Mouse (Mus musculus) left cerebral cortex, postnatal 4 days (tissue): Measurements from ENCODE around the gene Inpp4b. TPM values are rescaled to one million over a fixed set of nuclear protein-coding genes. Genes with fewer than 3 reads are reported as not detected.

ENCODE experiments used
- DNase-seq: peaks from one replicate; pipeline ENCODE4 v3.0.0-alpha.2; 2022
- intact Hi-C: fragments of 180-260 bp; cut with DNase I; formaldehyde crosslinking; loops from one replicate; pipeline ENCODE4 v1.15.1; 2025
- total RNA-seq, 2 experiments: library from RNA; stranded (reverse); gene quantifications; 2 replicates each; pipeline ENCODE4 v1.2.3; 2021

Gene Inpp4b
- total RNA-seq, 2 experiments from 2014 or later = 8.1 to 9.8 TPM

DNA sequence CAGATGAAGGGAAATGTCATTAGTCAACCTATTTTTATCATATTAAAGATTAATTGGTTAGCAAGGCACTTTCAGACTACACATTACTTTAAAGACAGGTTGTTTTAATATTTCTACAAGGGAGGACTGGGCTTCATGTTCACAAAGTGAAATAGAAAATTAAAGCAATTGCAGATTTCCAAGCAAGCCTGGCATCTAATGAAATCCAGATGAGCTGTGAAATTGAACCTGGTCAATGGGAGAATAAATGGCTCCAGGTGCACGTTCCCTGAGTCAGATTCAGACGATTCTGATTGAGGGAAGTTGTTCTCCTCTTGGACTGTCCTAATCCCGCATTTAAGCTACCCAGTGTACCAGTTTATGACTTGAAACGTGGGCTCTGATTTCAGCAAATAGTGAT, 473.2 kb downstream of the Inpp4b start:
- DNase-seq = no peak
- intact Hi-C loops = no loop called here

DNA sequence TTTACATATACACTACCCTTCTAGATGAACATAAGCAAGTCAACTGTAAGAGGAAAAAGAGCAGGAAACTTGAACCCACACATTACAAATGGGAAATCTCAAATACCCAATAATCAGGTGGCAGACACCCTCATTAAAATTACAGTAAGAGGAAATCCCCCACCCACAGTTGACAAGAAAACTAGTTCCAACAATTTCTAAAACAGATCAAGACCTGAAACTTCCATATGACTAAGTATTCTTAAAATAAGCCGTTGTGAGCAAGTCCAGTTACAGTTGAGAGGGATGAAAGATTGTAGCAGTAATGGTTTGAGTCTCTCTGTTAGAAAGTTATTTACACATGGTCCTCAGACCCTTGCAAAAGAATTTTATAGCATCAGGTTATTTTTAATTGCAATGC, 480.8 kb downstream of the Inpp4b start:
- intact Hi-C loops = no loop called here
- DNase-seq = no peak

DNA sequence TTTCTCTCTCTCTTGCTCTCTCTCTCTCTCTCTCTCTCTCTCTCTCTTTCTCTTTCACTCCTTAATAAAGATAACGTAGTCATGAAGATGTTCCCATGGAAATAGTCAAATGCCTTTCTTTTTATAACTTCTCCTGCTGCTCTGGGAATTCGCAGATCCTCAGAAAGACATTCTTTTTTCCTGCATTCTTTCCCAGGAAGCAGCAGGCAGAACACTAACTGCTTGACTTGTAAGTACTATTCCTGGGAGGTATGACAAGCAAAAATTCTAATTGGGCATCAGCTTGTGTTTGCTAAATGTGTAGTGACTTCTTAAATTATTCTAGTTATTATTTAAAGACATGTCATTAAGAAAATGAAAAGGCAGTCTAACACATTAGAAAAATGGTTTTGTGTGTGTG, 482.6 kb downstream of the Inpp4b start:
- DNase-seq = no peak
- intact Hi-C loops = no loop called here

- no peak for DNase-seq
- intact Hi-C loops = no loop called here
These were observed 484.1 kb downstream of the Inpp4b start for GRCm38 (mm10) chr8:81826406-81826805.

DNA sequence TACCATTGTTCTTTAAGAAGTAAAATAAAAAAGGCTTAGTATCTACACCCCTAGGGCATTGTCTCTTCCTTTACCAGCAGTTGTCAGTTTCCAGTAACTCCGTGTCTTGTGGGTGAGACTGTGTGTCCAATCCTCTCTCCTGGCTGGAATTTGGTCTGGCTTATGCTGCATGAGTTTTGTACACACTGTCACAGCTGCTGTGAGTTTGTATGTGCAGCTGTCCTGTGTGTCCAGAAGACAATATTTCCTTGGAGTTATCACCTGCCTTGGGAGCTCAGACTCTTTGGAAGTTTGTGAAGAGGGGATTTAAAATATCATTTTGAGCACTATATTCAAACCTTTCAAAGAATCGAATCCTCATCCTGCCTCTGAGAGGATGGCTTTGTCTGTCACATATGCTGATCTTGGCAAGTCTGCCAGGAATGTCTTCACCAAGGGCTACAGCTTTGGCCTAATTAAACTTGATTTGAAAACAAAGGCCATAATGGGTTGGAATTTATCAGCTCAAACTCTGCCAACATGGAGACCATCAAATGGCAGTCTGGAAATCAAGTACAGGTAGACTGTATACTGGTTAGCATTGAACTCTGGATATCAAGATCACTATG, 485.1 kb downstream of the Inpp4b start:
- intact Hi-C loops = no loop called here
- DNase-seq = no peak

DNA sequence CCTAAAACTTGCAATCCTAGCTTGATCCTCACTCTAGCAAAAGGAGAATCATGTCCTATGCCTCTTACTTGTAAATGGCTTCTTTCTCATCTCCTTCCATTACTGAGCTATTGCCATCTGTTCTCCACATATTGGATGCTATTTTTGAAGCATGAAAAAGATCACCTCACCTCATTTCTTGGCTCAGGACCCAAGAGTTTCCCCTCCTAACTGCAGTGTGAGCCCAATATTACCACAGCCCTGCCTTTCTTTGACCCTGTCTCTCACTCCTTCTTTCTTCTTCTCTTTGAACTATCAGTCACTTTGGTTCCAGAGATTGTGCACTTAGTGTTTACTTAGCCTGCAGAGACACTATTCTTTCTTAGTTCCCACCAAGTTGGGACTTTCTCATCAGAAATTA, 489.1 kb downstream of the Inpp4b start:
- no peak for DNase-seq
- intact Hi-C loops = no loop called here

GRCm38 (mm10) chr8:81833852-81834251, 491.5 kb downstream of the Inpp4b start:
- intact Hi-C loops = no loop called here

DNA sequence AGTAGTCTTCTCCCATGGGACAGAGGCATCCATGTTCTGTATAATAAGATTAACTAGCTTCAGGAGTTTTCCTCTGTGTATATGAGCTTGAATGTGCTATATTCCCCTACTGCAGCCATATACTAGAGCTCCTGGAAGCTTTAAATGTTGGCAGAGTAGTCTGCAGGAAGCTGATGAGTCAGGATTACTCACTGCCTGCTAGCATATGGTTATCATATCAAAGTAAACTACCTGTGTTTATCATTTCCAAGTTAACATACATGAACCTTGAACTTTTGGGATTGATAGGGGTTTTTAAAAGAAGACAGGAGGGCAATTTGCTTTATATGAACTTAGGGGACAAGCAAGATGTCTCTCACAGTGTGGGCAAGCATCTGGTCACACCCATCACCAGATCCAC, 498.2 kb downstream of the Inpp4b start:
- intact Hi-C loops = no loop called here
- no peak for DNase-seq

More at GRCm38 (mm10) chr8:81833852-81834251, 491.5 kb downstream of the Inpp4b start:
- no peak for DNase-seq

DNA sequence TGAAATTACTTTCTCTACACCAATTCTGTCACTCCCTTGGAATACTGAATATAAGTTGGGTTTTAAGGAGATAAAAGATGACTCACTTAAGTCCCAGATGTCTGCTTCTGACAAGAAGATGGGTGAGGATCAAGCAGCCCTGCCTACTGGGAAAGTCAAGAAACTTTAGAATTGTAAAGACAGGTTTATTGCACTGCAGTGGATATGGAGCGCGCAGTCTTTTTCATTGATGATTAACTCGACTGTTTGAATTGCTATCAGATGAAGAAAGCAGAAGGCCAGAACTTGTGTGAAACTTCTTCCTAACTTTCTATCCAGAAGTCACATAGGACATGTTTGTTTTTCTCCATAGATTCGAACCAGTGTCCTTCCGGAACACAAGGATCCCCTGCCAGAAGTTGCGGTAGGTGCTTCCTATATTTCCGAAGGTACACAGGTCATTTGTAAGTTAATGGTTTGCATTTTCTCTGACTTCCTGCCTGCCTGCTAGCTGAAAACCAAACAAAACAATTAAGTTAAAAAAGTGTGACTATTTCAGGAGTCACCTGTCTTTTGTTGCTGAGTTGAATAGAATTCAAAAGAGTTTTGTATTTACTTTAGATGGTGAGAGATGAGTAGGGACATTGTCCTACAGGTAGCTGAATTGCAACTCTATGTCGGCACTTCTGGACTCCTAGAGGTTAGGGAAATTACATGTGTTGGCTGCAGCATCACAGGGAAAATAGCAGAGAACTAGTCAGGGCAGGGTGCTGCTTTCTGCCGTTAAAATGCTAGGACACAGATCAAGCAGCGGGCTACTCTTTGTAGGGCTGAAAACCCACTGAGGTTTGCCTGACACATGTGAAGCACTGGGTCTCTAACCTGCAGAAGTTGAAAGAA, 502.0 kb downstream of the Inpp4b start:
- no peak for DNase-seq
- intact Hi-C loops = no loop called here

DNA sequence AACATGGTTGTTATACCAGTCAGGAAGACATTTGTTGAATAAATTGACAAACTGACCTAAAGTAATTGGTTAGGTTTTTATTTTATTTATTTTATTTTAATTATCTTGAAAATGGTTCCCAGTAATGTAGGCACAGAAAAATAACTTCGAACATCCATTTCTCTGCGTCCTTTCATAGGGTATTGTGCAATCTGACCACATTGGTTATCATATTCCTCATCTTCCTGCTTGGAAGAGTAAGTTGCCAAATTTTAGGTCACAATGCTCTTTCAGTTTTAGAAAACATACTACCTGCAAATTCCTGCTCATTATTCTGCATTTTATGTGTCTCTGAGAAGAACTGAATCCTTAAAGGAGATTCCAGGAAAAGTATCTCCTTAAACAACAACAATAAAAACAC, 505.6 kb downstream of the Inpp4b start:
- DNase-seq = no peak
- intact Hi-C loops = no loop called here

GRCm38 (mm10) chr8:81849976-81850375, 507.6 kb downstream of the Inpp4b start:
- intact Hi-C loops = no loop called here
- no peak for DNase-seq

DNA sequence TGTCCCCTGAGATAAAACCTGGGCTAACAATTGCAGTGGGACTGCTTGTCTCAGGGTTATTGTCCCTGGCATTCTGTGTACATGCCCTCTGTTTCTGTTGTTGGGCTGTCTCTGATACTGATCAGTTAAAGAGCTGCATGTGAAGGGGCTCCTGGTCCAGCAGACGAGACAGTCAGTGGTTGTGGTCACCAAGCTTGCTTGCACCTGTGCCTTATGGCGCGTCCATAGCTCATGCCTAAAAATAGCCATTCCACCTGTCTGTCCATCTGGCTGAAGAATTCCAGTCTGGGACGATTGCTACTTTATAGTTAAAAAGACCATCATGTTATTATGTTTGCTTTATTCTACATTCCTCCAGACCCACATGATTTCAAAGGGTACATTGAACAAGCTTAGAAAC, 510.8 kb downstream of the Inpp4b start:
- intact Hi-C loops = no loop called here

GRCm38 (mm10) chr8:81854543-81854942, 512.2 kb downstream of the Inpp4b start:
- no peak for DNase-seq
- intact Hi-C loops = no loop called here

More for the DNA sequence above, 510.8 kb downstream of the Inpp4b start:
- no peak for DNase-seq

DNA sequence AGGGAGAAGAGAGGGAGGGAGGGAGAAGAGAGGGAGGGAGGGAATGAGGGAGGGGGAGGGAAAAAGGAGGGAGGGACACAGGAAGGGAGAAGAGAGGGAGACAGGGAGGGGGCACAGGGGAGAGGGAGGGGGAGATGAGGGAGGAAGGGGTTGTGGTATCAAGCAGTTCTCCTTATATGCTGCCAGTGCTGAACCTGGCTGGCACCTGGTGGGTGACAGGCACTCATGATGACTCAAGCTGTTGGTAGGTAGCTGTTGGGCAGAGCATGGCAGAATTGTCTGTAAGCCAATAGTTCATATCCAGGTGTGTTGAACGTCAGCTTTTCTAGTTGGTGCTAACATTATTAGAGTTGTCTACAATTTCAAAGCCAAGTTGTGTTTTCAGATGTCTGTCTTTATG, 512.7 kb downstream of the Inpp4b start:
- no peak for DNase-seq
- intact Hi-C loops = no loop called here

GRCm38 (mm10) chr8:81856120-81856519, 513.8 kb downstream of the Inpp4b start:
- DNase-seq = no peak
- intact Hi-C loops = no loop called here

- no peak for DNase-seq
- intact Hi-C loops = no loop called here
These were observed 514.3 kb downstream of the Inpp4b start for GRCm38 (mm10) chr8:81856608-81857007.

DNA sequence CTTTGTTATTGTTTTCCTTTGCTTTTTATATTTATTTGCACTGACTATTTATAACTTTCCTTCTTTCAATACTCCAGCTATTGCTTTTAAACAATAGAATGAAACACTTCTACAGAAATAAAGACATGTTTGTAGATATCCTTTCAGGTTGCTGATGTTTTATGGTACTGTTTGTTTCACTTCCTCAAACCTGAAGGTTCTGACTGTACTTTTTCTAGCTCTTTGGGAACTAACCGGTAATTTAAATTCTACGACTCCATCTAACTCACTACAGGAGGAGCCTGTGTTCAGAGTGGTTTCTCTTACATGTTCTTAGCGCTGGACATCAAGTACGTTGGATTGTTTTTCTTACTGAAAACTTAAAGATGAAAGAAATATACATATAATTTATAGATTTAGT, 516.0 kb downstream of the Inpp4b start:
- no peak for DNase-seq
- intact Hi-C loops = no loop called here

DNA sequence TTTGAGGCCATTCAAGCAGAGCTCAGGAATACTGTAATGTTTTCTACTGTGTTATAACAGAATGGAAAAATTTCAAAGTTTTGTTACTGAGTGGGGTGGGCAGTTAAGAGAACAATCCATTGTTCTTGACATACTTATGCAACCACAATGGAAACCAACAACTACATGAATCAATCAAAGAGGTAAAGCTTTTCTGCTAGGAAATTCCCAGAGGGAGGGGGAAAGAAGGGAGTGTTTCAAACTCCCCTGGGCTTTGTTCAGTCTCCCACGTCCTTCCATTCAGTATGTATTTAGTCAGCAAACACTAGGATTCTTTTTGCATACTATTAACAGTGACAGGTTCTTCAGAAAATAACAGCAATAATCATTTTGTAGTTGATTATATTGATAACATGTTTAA, 517.4 kb downstream of the Inpp4b start:
- intact Hi-C loops = no loop called here
- DNase-seq = no peak

DNA sequence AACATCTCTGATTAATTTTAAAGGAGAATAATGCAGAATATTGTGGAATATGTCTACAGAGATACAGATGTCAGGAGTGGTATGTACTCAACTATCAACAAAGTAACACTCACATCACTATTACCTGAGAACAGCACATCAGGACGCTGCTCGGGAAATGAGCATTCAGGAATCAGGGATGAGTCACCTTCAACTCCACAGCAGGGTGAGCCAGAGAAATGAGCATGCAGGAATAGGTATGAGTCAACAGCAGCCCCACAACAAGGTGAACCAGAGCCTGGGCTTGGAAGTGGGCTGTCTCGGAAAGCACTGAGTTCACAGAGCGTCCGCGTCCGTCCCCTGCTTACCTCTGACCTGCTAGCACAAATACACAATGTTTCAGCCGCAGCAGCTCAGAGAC, 519.0 kb downstream of the Inpp4b start:
- intact Hi-C loops = no loop called here
- DNase-seq = no peak

GRCm38 (mm10) chr8:81862738-81863137, 520.4 kb downstream of the Inpp4b start:
- intact Hi-C loops = no loop called here
- DNase-seq = no peak

- intact Hi-C loops = no loop called here
- DNase-seq = no peak
These were observed 522.0 kb downstream of the Inpp4b start for GRCm38 (mm10) chr8:81864318-81864717.

GRCm38 (mm10) chr8:81865664-81866063, 523.3 kb downstream of the Inpp4b start:
- intact Hi-C loops = no loop called here
- DNase-seq = no peak
